Mouse (Mus musculus): ENCODE measurements at regions not wholly inside any gene's neighbourhood (a gene's known extent, or its start where the extent isn't known, plus 50 kb on each side); places are given as distances from the start of the nearest gene placed in this dataset.

DNA sequence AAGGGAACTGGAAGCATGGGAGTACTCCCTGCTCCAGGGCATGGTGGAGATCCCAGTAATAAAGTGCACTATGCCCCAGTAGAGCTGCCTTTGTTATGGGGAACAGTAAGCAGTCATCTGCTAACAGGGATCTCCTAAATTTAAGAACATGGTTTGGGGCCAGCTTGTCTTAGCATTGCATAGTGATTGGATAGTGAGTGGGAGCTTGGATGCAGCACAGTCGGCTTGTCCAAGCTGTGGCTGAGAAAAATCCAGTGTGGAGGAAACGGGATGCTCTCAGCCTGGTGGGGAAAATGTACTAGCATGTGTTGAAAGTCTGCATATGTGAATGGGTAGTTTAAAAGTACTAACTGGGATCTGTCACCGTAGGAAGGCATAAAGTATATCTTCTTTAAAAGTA lies 326.6 kb upstream of the Apob start:
- DNase-seq (ENCODE audit: low spot score in 2 of 2): no peak

DNA sequence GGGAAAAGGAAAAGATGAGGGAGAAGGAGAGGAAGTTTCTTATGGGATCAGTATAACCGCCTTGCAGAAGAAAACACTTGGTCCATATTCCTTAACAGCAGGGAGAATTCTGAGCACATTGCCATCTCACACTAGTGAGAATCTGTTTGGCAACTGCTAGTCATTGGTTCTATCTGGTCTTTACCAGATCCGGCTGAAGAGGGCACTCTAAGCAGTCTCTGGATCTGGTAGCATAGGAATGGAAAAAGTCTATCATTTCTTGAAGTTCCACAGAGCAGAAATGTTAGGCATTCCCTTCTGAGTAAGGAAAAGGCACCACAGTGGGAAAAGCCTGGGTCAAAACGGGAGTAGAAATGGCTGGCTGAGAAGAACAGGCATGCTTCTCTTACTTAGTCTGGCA lies 315.4 kb upstream of the Apob start:
- no peak for DNase-seq (ENCODE audit: low spot score in 2 of 2)

- DNase-seq (ENCODE audit: low spot score in 2 of 2): no peak
Measured at GRCm38 (mm10) chr12:7670114-7670513, 307.3 kb upstream of the Apob start.

GRCm38 (mm10) chr12:7670561-7670960 lies 306.9 kb upstream of the Apob start:
- DNase-seq (ENCODE audit: low spot score in 2 of 2): no peak

DNA sequence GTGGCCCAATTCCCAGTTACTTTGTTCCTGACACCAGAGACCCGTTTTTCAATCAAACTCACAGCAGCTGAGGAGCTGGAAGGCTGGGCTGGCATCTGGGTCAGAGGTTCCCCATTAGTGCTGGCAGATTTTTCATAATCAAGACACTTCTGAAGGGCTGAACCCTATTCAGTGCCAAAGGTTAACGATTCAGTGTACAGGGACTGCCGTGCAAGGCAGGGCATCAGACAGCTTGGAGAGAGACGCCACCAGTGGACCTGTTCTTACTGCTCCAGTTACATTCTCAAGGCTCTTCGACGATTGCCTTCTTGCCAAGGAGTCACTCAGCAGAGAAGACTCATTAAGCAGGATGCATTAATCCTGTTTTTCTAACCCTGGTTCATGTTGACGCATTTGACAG lies 285.5 kb upstream of the Apob start:
- DNase-seq (ENCODE audit: low spot score in 2 of 2): no peak

- DNase-seq (ENCODE audit: low spot score in 2 of 2): no peak
Measured at GRCm38 (mm10) chr12:7698324-7698944, 279.0 kb upstream of the Apob start.

- no peak for DNase-seq (ENCODE audit: low spot score in 2 of 2)
Measured at GRCm38 (mm10) chr12:7709102-7709501, 268.3 kb upstream of the Apob start.

DNA sequence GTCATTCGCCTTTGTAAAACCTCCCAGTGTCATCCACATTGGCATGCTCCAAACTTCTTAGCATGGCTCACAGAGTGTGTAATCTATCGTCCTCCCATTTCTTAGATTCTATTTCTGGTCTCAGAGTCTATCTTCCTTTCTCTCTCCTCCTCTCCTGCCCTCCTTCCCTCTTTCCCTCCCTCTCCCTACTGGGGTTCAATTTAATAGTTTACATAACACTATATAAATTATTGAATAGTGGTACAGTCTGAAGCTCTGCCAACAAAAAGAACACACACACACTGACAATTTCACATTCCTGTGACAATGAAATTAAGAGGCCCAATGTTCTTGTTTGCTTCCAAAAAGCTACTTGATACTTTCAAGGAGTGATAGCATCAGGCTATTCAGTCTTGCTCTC lies 267.6 kb upstream of the Apob start:
- no peak for DNase-seq (ENCODE audit: low spot score in 2 of 2)

DNA sequence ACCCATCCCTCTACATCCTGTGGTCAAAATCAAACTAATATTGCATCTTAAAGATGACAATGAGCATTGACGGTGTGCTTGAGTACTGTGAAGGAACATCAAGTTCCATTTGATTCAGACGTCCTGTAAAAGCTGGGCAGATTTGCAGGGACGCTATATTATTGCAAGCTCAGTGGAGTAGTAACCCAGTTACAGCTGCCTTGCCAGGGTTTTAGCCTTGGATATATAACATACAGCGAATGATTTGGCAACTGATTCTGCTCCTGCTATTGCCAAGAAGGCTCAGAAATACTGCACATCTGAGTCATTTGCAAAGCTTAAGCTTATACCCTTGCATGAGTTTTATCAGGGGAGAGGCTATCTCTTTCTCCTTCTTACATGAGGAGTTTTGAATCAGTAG lies 262.4 kb upstream of the Apob start:
- DNase-seq (ENCODE audit: low spot score in 2 of 2): no peak

DNA sequence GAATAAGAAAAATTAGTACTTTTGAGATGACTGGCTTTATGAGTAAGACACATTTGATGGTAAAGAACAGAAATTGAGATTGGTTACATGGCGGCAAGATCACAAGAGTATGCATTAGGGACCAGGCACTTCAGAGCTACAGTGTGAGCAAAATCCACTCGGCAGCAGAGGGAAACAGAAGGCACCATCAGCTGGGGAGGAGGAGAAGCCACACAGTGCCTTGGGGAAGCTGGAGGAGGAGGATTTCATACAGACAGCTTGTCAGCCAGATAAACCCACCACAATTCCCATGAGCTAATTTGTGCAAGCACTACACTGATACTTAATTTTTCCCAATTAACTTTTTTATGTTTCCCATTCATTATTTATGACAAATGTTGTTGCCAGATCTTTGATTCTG lies 258.9 kb upstream of the Apob start:
- DNase-seq (ENCODE audit: low spot score in 2 of 2): no peak

- DNase-seq (ENCODE audit: low spot score in 2 of 2): no peak
Measured at GRCm38 (mm10) chr12:7719080-7719479, 258.4 kb upstream of the Apob start.

DNA sequence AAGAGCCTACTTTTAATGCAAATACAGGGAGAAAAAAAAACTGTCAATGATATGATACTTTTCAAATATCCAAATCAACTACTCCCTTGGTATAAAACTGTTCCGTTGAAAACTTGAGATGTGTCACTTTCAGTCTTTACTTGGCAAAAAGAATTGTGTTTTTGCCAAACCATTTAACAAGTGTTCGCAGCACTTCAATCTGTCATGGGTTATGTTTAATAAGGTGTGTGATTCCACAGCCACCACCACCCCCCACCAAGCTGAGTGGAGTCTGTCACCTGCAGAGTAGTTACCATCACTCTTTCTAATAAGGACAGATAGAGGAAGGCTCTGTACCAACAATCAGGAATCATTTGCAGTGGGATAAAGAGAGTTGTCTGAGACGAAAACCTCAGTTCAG lies 252.5 kb upstream of the Apob start:
- no peak for DNase-seq (ENCODE audit: low spot score in 2 of 2)

GRCm38 (mm10) chr12:7738020-7738419 lies 239.4 kb upstream of the Apob start:
- DNase-seq (ENCODE audit: low spot score in 2 of 2): no peak

DNA sequence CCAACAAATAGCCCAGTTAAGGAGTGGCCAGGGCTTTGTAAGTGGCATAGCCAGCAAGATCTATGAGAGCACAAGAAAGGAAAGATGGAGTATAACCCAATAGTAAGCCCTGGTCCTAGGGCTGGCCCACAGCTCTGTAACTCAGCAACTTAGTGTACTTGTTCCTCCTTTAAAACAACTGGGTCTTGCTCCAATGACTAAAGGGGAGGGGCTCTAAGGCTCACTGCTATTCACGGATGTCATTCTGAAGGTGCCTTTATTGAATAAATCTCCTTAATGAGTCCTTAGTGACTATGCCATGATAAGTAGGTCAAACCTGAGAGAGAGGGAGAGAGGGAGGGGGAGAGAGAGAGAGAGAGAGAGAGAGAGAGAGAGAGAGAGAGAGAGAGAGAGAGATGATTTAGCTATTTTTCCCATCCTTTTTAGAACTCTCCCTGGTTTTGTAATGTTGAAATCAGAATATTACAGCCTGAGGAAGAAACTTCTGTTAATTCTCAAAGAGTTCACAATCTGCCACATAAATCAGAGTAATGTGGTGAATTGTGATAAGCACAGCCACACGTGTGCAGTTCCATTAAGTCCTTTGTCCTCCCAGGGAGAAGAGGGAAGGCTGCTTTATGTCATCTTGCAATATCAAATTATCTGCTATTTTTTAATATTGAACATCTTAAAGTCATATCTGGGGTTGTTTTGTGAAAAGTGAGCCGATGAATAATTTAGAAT lies 238.7 kb upstream of the Apob start:
- DNase-seq (ENCODE audit: low spot score in 2 of 2): no peak

DNA sequence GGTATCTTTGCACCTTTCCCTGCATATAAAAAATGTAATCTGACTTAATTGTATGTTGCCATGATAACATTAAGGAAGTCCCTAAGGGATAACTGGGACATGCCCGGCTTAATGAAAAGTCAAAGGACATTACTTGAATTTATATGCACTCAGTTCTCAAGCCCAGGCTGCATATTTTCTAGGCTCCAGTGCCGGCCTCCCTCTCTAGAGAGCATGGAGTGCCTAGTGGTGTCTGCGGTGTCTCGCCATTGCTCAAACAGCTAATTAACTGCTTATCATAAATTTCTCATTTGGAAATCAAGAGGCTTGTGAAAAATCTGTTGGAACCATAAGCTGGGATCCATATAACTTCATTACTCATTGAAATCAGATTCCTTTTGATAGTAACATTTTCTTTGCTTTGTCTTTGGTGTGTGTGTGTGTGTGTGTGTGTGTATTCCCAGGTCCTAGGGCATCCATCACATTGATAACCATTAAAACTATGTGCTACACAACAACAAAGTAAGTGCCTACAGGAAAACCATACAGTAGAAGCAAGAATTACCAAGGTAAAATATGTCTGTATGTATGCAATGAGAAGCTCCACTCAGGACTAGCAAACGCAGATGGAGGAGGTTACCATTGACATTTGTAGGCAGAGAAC lies 238.0 kb upstream of the Apob start:
- no peak for DNase-seq (ENCODE audit: low spot score in 2 of 2)

DNA sequence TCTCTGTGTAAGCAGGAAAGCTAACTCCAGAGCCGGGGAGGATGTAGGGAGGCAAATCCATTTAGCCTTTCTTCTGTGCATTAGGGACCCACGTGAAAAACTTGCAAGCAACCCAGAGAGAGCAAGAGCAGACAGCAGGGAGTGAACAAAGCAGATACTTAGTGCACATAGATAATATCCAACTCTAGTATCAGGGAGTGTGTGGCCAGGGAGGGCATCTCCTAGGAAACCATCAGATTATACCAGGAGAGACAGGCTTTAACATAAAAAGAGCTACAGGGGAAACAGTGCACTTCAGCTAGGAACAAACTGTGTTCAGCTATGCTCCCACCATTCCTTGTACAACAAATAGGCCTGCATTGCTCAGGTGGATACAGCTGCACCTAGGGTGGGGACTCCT lies 230.7 kb upstream of the Apob start:
- DNase-seq (ENCODE audit: low spot score in 2 of 2): no peak

- DNase-seq (ENCODE audit: low spot score in 2 of 2): no peak
Measured at GRCm38 (mm10) chr12:7749319-7750238, 227.9 kb upstream of the Apob start.

GRCm38 (mm10) chr12:7754861-7755260 lies 222.6 kb upstream of the Apob start:
- DNase-seq (ENCODE audit: low spot score in 2 of 2): no peak

- no peak for DNase-seq (ENCODE audit: low spot score in 2 of 2)
Measured at GRCm38 (mm10) chr12:7764795-7765697, 212.4 kb upstream of the Apob start.

DNA sequence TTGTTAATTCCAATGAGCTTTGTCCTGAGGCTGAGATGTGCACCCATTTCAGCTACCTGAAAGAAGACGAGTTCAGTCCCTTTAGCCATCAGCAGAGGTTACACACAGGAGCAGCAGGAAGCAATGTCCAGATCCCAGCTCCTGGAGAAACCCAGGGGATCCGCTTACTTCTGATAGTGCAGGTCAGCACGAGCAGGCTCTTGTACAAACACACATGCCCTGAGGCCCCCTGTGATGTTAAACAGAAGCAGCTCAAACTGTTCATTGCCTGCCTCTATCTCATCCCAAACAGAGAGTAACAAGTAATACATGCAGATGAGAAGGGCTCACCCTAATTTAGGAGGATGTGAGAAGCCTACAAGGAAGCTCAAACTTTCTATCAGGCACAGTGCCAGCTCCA lies 203.3 kb upstream of the Apob start:
- no peak for DNase-seq (ENCODE audit: low spot score in 2 of 2)

GRCm38 (mm10) chr12:7776335-7776734 lies 201.1 kb upstream of the Apob start:
- DNase-seq (ENCODE audit: low spot score in 2 of 2): no peak

Measured in frontal cortex, postnatal 25 days (tissue).